Mouse (Mus musculus): ENCODE results near the gene Apoh. TPM values are rescaled to one million over a fixed set of nuclear protein-coding genes. Genes with fewer than 3 reads are reported as not detected.

Gene Apoh
- polyA plus RNA-seq, 1 experiment: 10.2 TPM

GRCm38 (mm10) chr11:108396076-108396829 lies 53.1 kb downstream of the Apoh start:
- Histone ChIP-seq H3K4me1 (ENCODE audit: control insufficient read depth, insufficient read depth, low read length) (no peaks in the 10 kb centered on the region; the same call in 1 of the 2 replicates), H3K27ac (ENCODE audit: control insufficient read depth, insufficient read depth, low read depth, low read length, poor library complexity) (no peak overlapping the region), H3K4me3 (replicated peaks; ENCODE audit: control insufficient read depth, low read depth, low read length) (no peak overlapping the region)
- WGBS: 69% methylated on average over 7 of the region's 7 CpGs
- TF ChIP-seq CTCF (IDR thresholded peaks at IDR 0.05; ENCODE audit: control insufficient read depth, insufficient read depth, low read length): no peak
- no peak for TF ChIP-seq POLR2A (IDR thresholded peaks at IDR 0.05; ENCODE audit: borderline replicate concordance, control insufficient read depth, low read depth, low read length)

- 73% methylated on average over 9 of the region's 9 CpGs for WGBS
- no peaks in the 10 kb centered on the region for H3K4me1 ChIP-seq (ENCODE audit: control insufficient read depth, insufficient read depth, low read length)
- no peak overlapping the region for H3K27ac ChIP-seq (ENCODE audit: control insufficient read depth, insufficient read depth, low read depth, low read length, poor library complexity)
- no peak overlapping the region for H3K4me3 ChIP-seq (replicated peaks; ENCODE audit: control insufficient read depth, low read depth, low read length)
- no peak for TF ChIP-seq POLR2A (IDR thresholded peaks at IDR 0.05; ENCODE audit: borderline replicate concordance, control insufficient read depth, low read depth, low read length)
Measured at GRCm38 (mm10) chr11:108409876-108410644, 66.9 kb downstream of the Apoh start.

- H3K4me1 ChIP-seq (ENCODE audit: control insufficient read depth, insufficient read depth, low read length): no peaks in the 10 kb centered on the region
- H3K4me3 ChIP-seq (replicated peaks; ENCODE audit: control insufficient read depth, low read depth, low read length): no peak overlapping the region
- no peak for TF ChIP-seq POLR2A (IDR thresholded peaks at IDR 0.05; ENCODE audit: borderline replicate concordance, control insufficient read depth, low read depth, low read length)
- TF ChIP-seq CTCF (IDR thresholded peaks at IDR 0.05; ENCODE audit: control insufficient read depth, insufficient read depth, low read length): no peak
- no peak overlapping the region for H3K27ac ChIP-seq (ENCODE audit: control insufficient read depth, insufficient read depth, low read depth, low read length, poor library complexity)
- WGBS: 81% methylated on average over 1 of the region's 1 CpGs
Measured at GRCm38 (mm10) chr11:108416360-108416759, 73.2 kb downstream of the Apoh start.

GRCm38 (mm10) chr11:108418540-108418939 lies 75.4 kb downstream of the Apoh start:
- 10% methylated on average over 1 of the region's 1 CpGs for WGBS
- H3K27ac ChIP-seq (ENCODE audit: control insufficient read depth, insufficient read depth, low read depth, low read length, poor library complexity): no peak overlapping the region
- no peak for TF ChIP-seq CTCF (IDR thresholded peaks at IDR 0.05; ENCODE audit: control insufficient read depth, insufficient read depth, low read length)
- no peak for TF ChIP-seq POLR2A (IDR thresholded peaks at IDR 0.05; ENCODE audit: borderline replicate concordance, control insufficient read depth, low read depth, low read length)
- H3K4me1 ChIP-seq (ENCODE audit: control insufficient read depth, insufficient read depth, low read length): no peaks in the 10 kb centered on the region
- no peak overlapping the region for H3K4me3 ChIP-seq (replicated peaks; ENCODE audit: control insufficient read depth, low read depth, low read length)

- Histone ChIP-seq H3K27ac (ENCODE audit: control insufficient read depth, insufficient read depth, low read depth, low read length, poor library complexity) (no peak overlapping the region), H3K4me1 (ENCODE audit: control insufficient read depth, insufficient read depth, low read length) (no peaks in the 10 kb centered on the region), H3K4me3 (replicated peaks; ENCODE audit: control insufficient read depth, low read depth, low read length) (no peak overlapping the region)
- 78% methylated on average over 6 of the region's 6 CpGs for WGBS
- no peak for TF ChIP-seq CTCF (IDR thresholded peaks at IDR 0.05; ENCODE audit: control insufficient read depth, insufficient read depth, low read length)
- no peak for TF ChIP-seq POLR2A (IDR thresholded peaks at IDR 0.05; ENCODE audit: borderline replicate concordance, control insufficient read depth, low read depth, low read length)
Measured at GRCm38 (mm10) chr11:108419242-108419641, 76.1 kb downstream of the Apoh start.

GRCm38 (mm10) chr11:108420751-108421150 lies 77.6 kb downstream of the Apoh start:
- H3K4me3 ChIP-seq (replicated peaks; ENCODE audit: control insufficient read depth, low read depth, low read length): no peak overlapping the region
- 65% methylated on average over 4 of the region's 4 CpGs for WGBS
- no peaks in the 10 kb centered on the region for H3K4me1 ChIP-seq (ENCODE audit: control insufficient read depth, insufficient read depth, low read length)
- H3K27ac ChIP-seq (ENCODE audit: control insufficient read depth, insufficient read depth, low read depth, low read length, poor library complexity): no peak overlapping the region
- no peak for TF ChIP-seq CTCF (IDR thresholded peaks at IDR 0.05; ENCODE audit: control insufficient read depth, insufficient read depth, low read length)
- TF ChIP-seq POLR2A (IDR thresholded peaks at IDR 0.05; ENCODE audit: borderline replicate concordance, control insufficient read depth, low read depth, low read length): no peak

- 78% methylated on average over 7 of the region's 7 CpGs for WGBS
- H3K4me1 ChIP-seq (ENCODE audit: control insufficient read depth, insufficient read depth, low read length): no peaks in the 10 kb centered on the region
Measured at GRCm38 (mm10) chr11:108423221-108423620, 80.1 kb downstream of the Apoh start.

GRCm38 (mm10) chr11:108424111-108424510 lies 81.0 kb downstream of the Apoh start:
- 44% methylated on average over 5 of the region's 5 CpGs for WGBS
- H3K4me3 ChIP-seq (replicated peaks; ENCODE audit: control insufficient read depth, low read depth, low read length): no peak overlapping the region

More at GRCm38 (mm10) chr11:108423221-108423620, 80.1 kb downstream of the Apoh start:
- H3K4me3 ChIP-seq (replicated peaks; ENCODE audit: control insufficient read depth, low read depth, low read length): no peak overlapping the region
- H3K27ac ChIP-seq (ENCODE audit: control insufficient read depth, insufficient read depth, low read depth, low read length, poor library complexity): no peak overlapping the region
- TF ChIP-seq CTCF (IDR thresholded peaks at IDR 0.05; ENCODE audit: control insufficient read depth, insufficient read depth, low read length) (no peak), POLR2A (IDR thresholded peaks at IDR 0.05; ENCODE audit: borderline replicate concordance, control insufficient read depth, low read depth, low read length) (no peak)

More at GRCm38 (mm10) chr11:108424111-108424510, 81.0 kb downstream of the Apoh start:
- Histone ChIP-seq H3K27ac (ENCODE audit: control insufficient read depth, insufficient read depth, low read depth, low read length, poor library complexity) (no peak overlapping the region), H3K4me1 (ENCODE audit: control insufficient read depth, insufficient read depth, low read length) (no peaks in the 10 kb centered on the region)
- TF ChIP-seq CTCF (IDR thresholded peaks at IDR 0.05; ENCODE audit: control insufficient read depth, insufficient read depth, low read length) (no peak), POLR2A (IDR thresholded peaks at IDR 0.05; ENCODE audit: borderline replicate concordance, control insufficient read depth, low read depth, low read length) (no peak)
